Mouse (Mus musculus): ENCODE measurements at regions not wholly inside any gene's neighbourhood (a gene's known extent, or its start where the extent isn't known, plus 50 kb on each side); places are given as distances from the start of the nearest gene placed in this dataset.

GRCm38 (mm10) chr14:13146959-13147535, 137.5 kb upstream of the Synpr start:
- DNase-seq (ENCODE audit: low spot score): no peak

GRCm38 (mm10) chr14:13149617-13150016, 135.0 kb upstream of the Synpr start:
- DNase-seq (ENCODE audit: low spot score): no peak

- DNase-seq (ENCODE audit: low spot score): no peak
Measured at GRCm38 (mm10) chr14:13151672-13152071, 132.9 kb upstream of the Synpr start.

- DNase-seq (ENCODE audit: low spot score): no peak
Measured at GRCm38 (mm10) chr14:13176149-13176548, 108.4 kb upstream of the Synpr start.

- DNase-seq (ENCODE audit: low spot score): no peak
Measured at GRCm38 (mm10) chr14:13177906-13178305, 106.7 kb upstream of the Synpr start.

- no peak for DNase-seq (ENCODE audit: low spot score)
Measured at GRCm38 (mm10) chr14:13190801-13191200, 93.8 kb upstream of the Synpr start.

GRCm38 (mm10) chr14:13192746-13193145, 91.8 kb upstream of the Synpr start:
- DNase-seq (ENCODE audit: low spot score): no peak

GRCm38 (mm10) chr14:13197330-13197892, 87.2 kb upstream of the Synpr start:
- no peak for DNase-seq (ENCODE audit: low spot score)

GRCm38 (mm10) chr14:13198491-13198890, 86.1 kb upstream of the Synpr start:
- DNase-seq (ENCODE audit: low spot score): peak; percentile 73

- DNase-seq (ENCODE audit: low spot score): no peak
Measured at GRCm38 (mm10) chr14:13212658-13213057, 71.9 kb upstream of the Synpr start.

All from layer of hippocampus, adult 9-10 months (tissue).